Mouse (Mus musculus): ENCODE data around the gene Trh. TPM values are rescaled to one million over a fixed set of nuclear protein-coding genes. Genes with fewer than 3 reads are reported as not detected.

Gene Trh
- polyA plus RNA-seq, 1 experiment: not detected

DNA sequence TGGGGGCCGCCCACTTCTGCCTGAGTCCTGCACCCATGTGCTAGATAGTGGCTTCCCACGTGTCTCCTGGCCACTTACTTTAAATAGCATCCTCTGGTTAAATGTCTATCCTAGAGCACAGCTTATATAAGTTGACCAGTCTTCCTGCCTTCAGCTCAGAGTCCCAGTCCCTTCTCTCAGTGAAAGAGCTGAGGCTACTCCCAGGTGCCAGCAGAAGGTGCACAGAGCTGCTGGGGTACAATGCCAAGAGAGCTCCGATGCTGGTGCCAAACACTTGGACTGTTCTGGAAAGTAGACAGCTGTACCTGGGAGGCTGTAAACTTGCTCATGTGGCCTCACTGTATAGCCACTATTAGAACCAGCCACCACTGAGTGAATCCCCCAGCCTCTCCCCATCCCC is 22.4 kb downstream of the Trh start:
- DNase-seq (ENCODE audit: low read depth): no peak

DNA sequence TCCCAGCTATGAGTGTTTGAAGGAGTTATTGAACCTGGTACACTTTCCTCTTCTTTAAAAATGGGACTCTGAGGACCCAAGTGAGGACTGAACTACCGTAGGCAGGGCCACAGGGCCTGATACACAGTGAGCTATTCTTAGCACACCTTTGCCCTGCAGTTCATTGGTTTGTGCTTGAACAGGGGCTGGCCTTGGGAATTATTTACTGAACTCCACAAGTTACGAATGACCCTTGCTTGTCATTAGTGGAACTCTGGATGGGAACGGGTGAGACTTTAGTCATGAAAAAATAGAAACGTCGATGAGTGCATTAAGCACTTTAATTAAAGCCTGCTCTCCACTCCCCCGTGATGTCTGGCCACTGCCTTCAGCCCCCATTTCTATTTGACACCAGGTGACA is 22.8 kb downstream of the Trh start:
- no peak for DNase-seq (ENCODE audit: low read depth)

DNA sequence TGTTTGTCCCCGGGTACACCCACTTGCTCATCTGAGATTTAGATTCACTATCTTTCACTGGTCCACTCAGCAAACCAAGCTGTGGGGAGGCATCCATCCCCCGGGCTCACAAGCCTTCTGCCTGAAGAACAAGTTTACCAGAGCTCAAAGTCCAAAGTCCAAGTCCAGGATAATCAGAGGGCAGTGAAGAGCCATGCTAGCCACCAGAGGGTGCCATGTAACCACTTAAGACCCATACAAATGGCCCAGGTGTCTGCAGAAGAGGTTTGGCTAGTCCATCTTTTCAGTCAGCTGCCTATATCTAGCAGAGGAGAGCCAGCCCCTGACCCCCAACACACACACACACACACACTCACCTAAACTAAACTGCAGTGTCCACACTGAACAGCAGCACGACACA is 25.0 kb downstream of the Trh start:
- DNase-seq (ENCODE audit: low read depth): no peak

DNA sequence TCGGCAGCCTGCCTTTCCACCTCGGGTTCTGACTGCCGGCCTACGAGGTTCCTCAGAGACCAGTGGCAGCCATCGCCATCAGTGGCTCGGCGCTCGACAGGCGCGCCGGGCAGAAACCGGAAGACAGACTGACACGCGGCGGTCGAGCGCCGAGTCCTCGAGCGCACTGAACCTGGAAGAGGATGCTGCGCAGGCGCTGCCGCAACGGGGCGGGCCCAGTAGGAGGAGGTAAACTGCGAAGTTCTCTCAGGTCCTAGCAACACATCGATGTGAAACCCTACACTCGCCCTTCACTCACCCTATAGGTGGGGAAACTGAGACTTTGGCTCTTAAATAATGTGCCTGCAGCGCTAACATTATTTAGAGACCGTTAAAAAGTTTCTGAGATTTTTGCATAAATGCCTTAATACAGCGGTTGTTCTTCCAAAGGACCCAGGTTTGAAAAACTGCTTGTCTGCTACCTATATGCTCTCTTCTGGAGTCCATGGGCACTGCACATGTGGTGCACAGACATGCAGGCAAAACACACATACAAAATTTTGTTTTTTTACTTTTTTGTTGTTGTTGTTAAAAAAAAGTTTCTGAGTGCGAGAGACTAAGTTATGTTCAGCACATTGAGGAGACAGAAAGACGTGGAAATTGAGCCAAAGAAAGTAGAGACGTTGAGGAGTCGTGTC is 29.5 kb downstream of the Trh start, which contains the start of gene Rbsn:
Rbsn (minus strand) TSS at position 153 of the 677 bp plus-strand sequence.
- DNase-seq (ENCODE audit: low read depth): peak; percentile 51

DNA sequence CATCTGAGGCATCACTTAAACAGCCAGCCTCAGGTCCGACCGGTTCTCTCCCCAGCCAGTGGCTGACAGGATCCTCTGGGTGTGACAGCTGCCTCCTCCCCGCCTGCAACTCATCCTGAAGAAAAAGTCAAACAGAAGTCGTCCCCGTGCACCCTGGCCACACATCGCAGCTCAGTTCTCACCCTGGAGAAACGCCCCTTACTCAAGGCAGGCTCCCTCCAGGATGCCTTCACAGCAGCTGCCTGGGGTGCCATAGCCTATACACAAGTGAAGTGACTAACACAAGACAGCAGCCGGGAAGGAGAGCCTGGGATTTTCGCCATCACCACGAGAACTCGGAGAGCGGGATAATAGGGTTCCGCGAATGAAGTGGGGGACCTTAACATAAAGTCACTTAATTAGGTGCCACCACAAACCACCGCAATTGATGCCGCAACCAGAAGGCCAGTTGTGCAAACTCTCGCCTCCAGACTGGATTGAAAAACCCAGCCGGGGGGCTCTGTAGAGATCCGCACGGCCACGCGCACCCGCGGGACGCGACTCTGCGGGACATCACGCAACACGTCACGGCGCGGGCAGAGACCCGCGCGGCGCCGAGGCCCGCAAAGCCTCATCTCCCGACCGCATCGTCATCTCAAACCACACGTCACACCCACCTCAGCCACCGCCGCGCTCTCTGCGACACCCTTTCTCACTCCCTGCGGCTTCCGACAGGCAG is 30.2 kb downstream of the Trh start:
- no peak for DNase-seq (ENCODE audit: low read depth)

DNA sequence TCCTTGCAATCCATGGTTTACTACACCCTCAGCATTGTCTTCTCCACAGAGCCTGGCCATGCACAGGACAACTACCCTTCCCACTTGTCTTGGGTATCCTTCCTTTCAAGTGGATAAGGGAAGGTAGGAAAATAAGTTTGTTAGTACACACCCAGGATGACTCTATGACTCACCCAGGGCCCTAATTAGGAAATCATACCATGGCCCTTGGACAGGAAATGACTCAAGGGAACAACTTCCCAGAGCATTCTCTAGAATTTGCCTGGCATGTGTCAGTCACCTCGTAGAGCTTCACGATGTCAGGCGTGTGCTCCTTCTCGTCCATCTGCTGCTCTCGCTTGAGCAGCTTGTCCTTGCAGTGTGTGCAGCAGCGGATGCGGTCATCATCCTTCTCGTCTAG is 45.0 kb downstream of the Trh start:
- no peak for DNase-seq (ENCODE audit: low read depth)

Other genes starting within 250 kb of the Trh start
- gene Nr2c2, start 153.3 kb downstream of the Trh start, polyA plus RNA-seq (2012; rRNA removed): 17.2 and 18.8 TPM in 2 replicates
- 10.6 and 16.7 TPM in 2 replicates for gene Mrps25, start 60.6 kb downstream of the Trh start, polyA plus RNA-seq (2012; rRNA removed)
- gene Rbsn, start 29.7 kb downstream of the Trh start, polyA plus RNA-seq (2012; rRNA removed): 10.7 and 11.1 TPM in 2 replicates

All from gonadal fat pad, adult 2 months (tissue).